Mouse (Mus musculus) lung, embryonic 14.5 days (tissue): ENCODE results near the gene Ap3b1. TPM values are rescaled to one million over a fixed set of nuclear protein-coding genes. Genes with fewer than 3 reads are reported as not detected.
A peak's percentile ranks its signal among the peaks of the same experiment; 100 is the strongest.

Experiments used
- ATAC-seq: fragments of 200-750 bp; cut with Nextera tagmentation; 2 replicates; pipeline ENCODE4 v1.8.0; 2017; ENCODE audit warnings: mild to moderate bottlenecking, moderate TSS enrichment, moderate library complexity; ENCODE audit not compliant: insufficient read depth
- DNase-seq: peaks from one replicate; pipeline ENCODE4 v3.0.0-alpha.2; 2015
- H3K27ac ChIP-seq: fragments of 300-500 bp; sonication (generic); 2 replicates; pipeline ENCODE4 v1.5.1; 2014; ENCODE audit warnings: low read depth, mild to moderate bottlenecking, moderate library complexity
- H3K27me3 ChIP-seq: fragments of 300-500 bp; sonication (generic); 2 replicates; pipeline ENCODE4 v1.6.1; 2014; ENCODE audit warnings: low read length, control low read depth; ENCODE audit not compliant: insufficient read depth
- H3K36me3 ChIP-seq: fragments of 300-500 bp; sonication (generic); 2 replicates; pipeline ENCODE4 v1.6.1; 2014; ENCODE audit warnings: control low read depth; ENCODE audit not compliant: insufficient read depth
- H3K4me1 ChIP-seq: fragments of 300-500 bp; sonication (generic); 2 replicates; pipeline ENCODE4 v1.6.1; 2014; ENCODE audit warnings: antibody characterized with exemption, control low read depth; ENCODE audit not compliant: insufficient read depth
- H3K4me2 ChIP-seq: fragments of 300-500 bp; sonication (generic); 2 replicates; pipeline ENCODE4 v1.6.1; 2014; ENCODE audit warnings: mild to moderate bottlenecking
- H3K4me3 ChIP-seq: fragments of 300-500 bp; sonication (generic); 2 replicates; pipeline ENCODE4 v1.5.1; 2014; ENCODE audit warnings: low read depth, low read length
- H3K9ac ChIP-seq: fragments of 300-500 bp; sonication (generic); 2 replicates; pipeline ENCODE4 v1.6.1; 2014
- H3K9me3 ChIP-seq: fragments of 300-500 bp; sonication (generic); 2 replicates; pipeline ENCODE4 v1.6.1; 2016; ENCODE audit warnings: low read depth, low read length, control low read depth
- CTCF ChIP-seq: IDR thresholded peaks from 2 replicates; pipeline ENCODE4 v1.5.1; 2016; ENCODE audit warnings: antibody characterized with exemption, low read depth
- WGBS: fragments of 180-500 bp; shearing (Covaris S2); extraction: QIAGEN DNeasy Blood & Tissue Kit; methylation state at CpG from one replicate; pipeline ENCODE4 v1.1.7; 2014; 5-methylcytosine and 5-hydroxymethylcytosine counted together
- polyA plus RNA-seq: library from polyadenylated mRNA; unstranded; fragments of >200 nt; fragmentation: Nextera tagmentation; extraction: Ambion mirVana; gene quantifications from 2 replicates; pipeline ENCODE4 v1.2.1, GENCODE M21; 2014

Ap3b1 gene
- polyA plus RNA-seq, 1 experiment from 2014 or later, result 43.6 TPM

- no peak for TF ChIP-seq CTCF
- H3K4me2 ChIP-seq, result no peak overlapping the region
- no peak overlapping the region for H3K4me3 ChIP-seq
- H3K27ac ChIP-seq, result no peak overlapping the region
- no peaks in the 10 kb centered on the region for H3K9me3 ChIP-seq
- H3K27me3 ChIP-seq, result peaks cover 68% of the 10 kb centered on the region
- no peaks in the 10 kb centered on the region for H3K36me3 ChIP-seq
- no peaks in the 10 kb centered on the region for H3K4me1 ChIP-seq
- ATAC-seq (no peak), DNase-seq (no peak)
- no peak overlapping the region for H3K9ac ChIP-seq
- WGBS, result 6% methylated on average over 14 of the region's 14 CpGs
Observed at GRCm38 (mm10) chr13:94595289-94595688, 236.5 kb downstream of the Ap3b1 start.

GRCm38 (mm10) chr13:94595701-94596361, 237.1 kb downstream of the Ap3b1 start:
- Histone ChIP-seq H3K27me3 (peaks cover 69% of the 10 kb centered on the region), H3K4me3 (peak overlapping the region; percentile 28), H3K4me1 (no peaks in the 10 kb centered on the region), H3K4me2 (peak overlapping the region; percentile 50), H3K36me3 (no peaks in the 10 kb centered on the region), H3K27ac (no peak overlapping the region), H3K9ac (no peak overlapping the region), H3K9me3 (no peaks in the 10 kb centered on the region)
- TF ChIP-seq CTCF, result no peak
- WGBS, result 2% methylated on average over 38 of the region's 38 CpGs
- ATAC-seq (no peak), DNase-seq (no peak)

DNA sequence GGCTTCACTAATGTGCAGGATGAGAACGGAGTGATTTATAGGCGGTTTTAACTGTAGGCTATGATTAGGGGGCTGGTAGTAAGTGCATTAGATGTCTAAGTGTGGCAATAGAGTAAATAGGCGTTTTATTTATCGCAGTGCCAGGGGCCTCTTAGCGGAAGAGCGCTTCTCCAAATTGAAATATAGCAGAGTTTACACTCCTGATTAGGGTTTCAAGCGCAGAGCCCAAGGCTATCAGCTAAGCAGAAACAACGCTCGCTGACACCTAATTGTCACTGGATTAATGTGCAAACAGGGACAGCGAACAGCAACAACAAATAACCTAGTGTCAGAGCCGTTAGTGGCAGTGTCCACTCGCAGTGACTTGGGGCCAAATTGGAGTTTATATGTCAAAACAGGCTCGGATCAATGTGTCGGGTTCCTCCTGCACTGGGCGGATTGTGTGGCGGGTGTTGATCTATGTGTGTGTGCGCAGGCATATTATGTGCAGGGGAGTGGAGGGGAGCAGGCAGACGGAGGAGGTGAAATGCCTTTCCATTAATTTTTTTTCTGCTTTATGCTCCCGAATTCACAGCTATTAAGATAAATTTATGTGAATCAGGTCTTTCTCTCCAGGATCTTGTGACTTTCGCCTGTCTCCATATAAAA, 237.8 kb downstream of the Ap3b1 start:
- DNase-seq, result peak; percentile 34
- H3K9ac ChIP-seq, result no peak overlapping the region
- TF ChIP-seq CTCF, result no peak
- H3K4me3 ChIP-seq, result peak overlapping the region; percentile 28
- WGBS, result 8% methylated on average over 20 of the region's 20 CpGs
- H3K4me1 ChIP-seq, result no peaks in the 10 kb centered on the region
- no peaks in the 10 kb centered on the region for H3K9me3 ChIP-seq
- H3K27ac ChIP-seq, result no peak overlapping the region
- H3K27me3 ChIP-seq, result peaks cover 73% of the 10 kb centered on the region
- H3K4me2 ChIP-seq, result peak overlapping the region; percentile 50
- H3K36me3 ChIP-seq, result no peaks in the 10 kb centered on the region
- no peak for ATAC-seq

DNA sequence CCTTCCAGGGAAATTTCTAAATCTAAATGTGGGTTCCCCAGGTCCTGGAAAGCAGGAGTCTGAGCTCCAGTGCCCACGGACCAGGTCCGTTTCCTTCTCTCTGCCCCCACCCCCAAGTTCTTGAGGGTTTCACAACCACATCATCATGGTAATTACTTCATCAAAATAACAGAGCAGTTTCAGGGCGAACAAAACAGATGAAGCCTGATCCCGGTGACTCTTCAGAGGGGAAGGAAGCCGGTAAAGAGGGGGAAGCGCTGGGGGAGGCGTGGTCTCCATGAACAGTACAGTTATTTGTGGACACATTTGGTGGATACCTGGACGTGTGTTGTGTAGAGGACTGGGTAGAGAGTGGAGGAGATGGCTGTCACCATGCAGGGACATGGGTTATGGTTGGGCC, 241.0 kb downstream of the Ap3b1 start:
- Histone ChIP-seq H3K4me2 (no peak overlapping the region), H3K4me3 (no peak overlapping the region), H3K9ac (no peak overlapping the region), H3K27me3 (peaks cover 59% of the 10 kb centered on the region), H3K36me3 (no peaks in the 10 kb centered on the region), H3K9me3 (no peaks in the 10 kb centered on the region), H3K4me1 (no peaks in the 10 kb centered on the region), H3K27ac (no peak overlapping the region)
- 56% methylated on average over 8 of the region's 8 CpGs for WGBS
- ATAC-seq, result no peak
- no peak for TF ChIP-seq CTCF
- DNase-seq, result no peak

- H3K4me2 ChIP-seq, result no peak overlapping the region
- no peak overlapping the region for H3K27ac ChIP-seq
- H3K4me3 ChIP-seq, result no peak overlapping the region
- H3K27me3 ChIP-seq, result no peaks in the 10 kb centered on the region
- no peaks in the 10 kb centered on the region for H3K9me3 ChIP-seq
- 54% methylated on average over 9 of the region's 9 CpGs for WGBS
- no peak for TF ChIP-seq CTCF
- H3K36me3 ChIP-seq, result no peaks in the 10 kb centered on the region
- DNase-seq, result peak; percentile 66
- ATAC-seq, result peak; percentile 90
- H3K4me1 ChIP-seq, result no peaks in the 10 kb centered on the region
- H3K9ac ChIP-seq, result no peak overlapping the region
Observed at GRCm38 (mm10) chr13:94607035-94607860, 248.5 kb downstream of the Ap3b1 start.

DNA sequence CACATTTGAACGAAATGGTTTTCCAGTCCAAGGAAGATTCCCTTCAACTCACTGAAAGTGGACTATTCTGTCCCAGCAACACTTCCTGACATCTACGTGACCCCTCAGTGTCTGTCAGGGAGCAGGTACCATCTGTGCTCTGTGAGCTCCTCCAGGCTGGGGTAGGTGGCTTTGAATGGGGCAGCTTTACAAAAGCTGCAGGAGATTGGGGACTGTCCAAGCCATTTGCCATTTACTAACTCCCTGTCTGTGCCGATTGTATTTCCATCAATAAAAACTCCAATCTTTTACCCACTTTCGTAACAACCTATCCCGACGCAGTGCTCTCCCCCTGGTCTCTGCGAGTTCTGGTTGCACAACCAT, 249.1 kb downstream of the Ap3b1 start:
- no peak for ATAC-seq
- H3K9ac ChIP-seq, result no peak overlapping the region
- no peaks in the 10 kb centered on the region for H3K4me1 ChIP-seq
- 62% methylated on average over 7 of the region's 7 CpGs for WGBS
- DNase-seq, result no peak
- H3K36me3 ChIP-seq, result no peaks in the 10 kb centered on the region
- no peak overlapping the region for H3K4me3 ChIP-seq
- H3K27me3 ChIP-seq, result no peaks in the 10 kb centered on the region
- no peak for TF ChIP-seq CTCF
- no peaks in the 10 kb centered on the region for H3K9me3 ChIP-seq
- H3K4me2 ChIP-seq, result no peak overlapping the region
- no peak overlapping the region for H3K27ac ChIP-seq

- Histone ChIP-seq H3K4me3 (no peak overlapping the region), H3K4me2 (no peak overlapping the region), H3K27ac (no peak overlapping the region), H3K9ac (no peak overlapping the region), H3K4me1 (no peaks in the 10 kb centered on the region), H3K36me3 (no peaks in the 10 kb centered on the region), H3K9me3 (no peaks in the 10 kb centered on the region), H3K27me3 (no peaks in the 10 kb centered on the region)
- ATAC-seq, result no peak
- 14% methylated on average over 11 of the region's 11 CpGs for WGBS
- no peak for DNase-seq
- TF ChIP-seq CTCF, result no peak
Observed at GRCm38 (mm10) chr13:94608420-94608831, 249.7 kb downstream of the Ap3b1 start.
